Mouse (Mus musculus) kidney, adult 2 months (tissue): ENCODE data around the gene Gmip.
A peak's percentile ranks its signal among the peaks of the same experiment; 100 is the strongest.

ENCODE experiments used
- CTCF ChIP-seq: fragments of 200-500 bp; conservative IDR thresholded peaks from 2 replicates; pipeline ENCODE4 v1.5.1; 2011; ENCODE audit warnings: low read depth, mild to moderate bottlenecking, control low read depth, low read length, moderate library complexity, mixed read lengths; ENCODE audit not compliant: insufficient read depth, insufficient read length
- POLR2A ChIP-seq: fragments of 200-500 bp; IDR thresholded peaks from one replicate; pipeline ENCODE4 v1.6.1; 2011; ENCODE audit warnings: low read depth, low read length, control low read depth

DNA sequence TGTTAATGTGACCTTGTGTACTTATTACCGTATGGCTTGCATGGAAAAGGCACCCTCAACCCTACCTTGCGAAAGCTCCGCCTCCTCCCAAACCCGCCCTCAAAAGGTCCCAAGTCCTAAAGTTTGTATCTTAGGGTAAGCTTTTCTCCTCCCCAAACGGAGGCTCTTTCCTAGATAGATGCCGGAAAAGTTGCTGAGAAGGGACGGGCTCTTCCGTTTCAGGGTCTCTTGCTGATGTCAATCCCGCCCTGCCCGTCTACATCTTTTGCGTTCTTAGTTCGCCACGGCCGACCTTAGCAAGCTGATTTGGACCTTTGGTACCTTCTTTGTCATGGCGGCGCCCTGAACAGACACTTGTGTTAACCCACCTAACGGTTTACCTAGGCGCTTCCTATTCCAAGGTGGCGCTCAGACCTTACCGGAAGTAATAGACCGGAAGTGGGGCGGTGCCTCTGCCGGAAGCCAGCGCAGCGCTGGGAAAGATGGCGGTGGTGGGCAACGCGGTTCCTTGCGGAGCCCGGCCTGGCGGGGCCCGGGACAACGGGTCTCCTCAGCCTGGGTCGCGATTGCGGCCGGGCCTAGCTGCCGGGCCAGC is 17.6 kb upstream of the Gmip start, which contains the start of the genes Atp13a1 and Zfp866:
- TF ChIP-seq POLR2A (peak; percentile 59), CTCF (no peak)
